Mouse (Mus musculus) MEL (cell line): Measurements from ENCODE around the gene Card10.

ENCODE experiments used
- CHD2 ChIP-seq: IDR thresholded peaks from 2 replicates; pipeline ENCODE4 v1.6.1; 2011; ENCODE audit warnings: low read length, improper control_type of control experiment
- CTCF ChIP-seq, 3 experiments: IDR thresholded peaks in 2 of 3; conservative IDR thresholded peaks in 1 of 3; 2 replicates each; pipeline ENCODE4 v1.5.1; 2011 to 2012; ENCODE audit warnings: low read length in 3 of 3, low read depth in 2 of 3, mild to moderate bottlenecking in 2 of 3, improper control_type of control experiment in 1 of 3, inconsistent platforms in 1 of 3, mixed read lengths in 1 of 3, moderate library complexity in 1 of 3; ENCODE audit not compliant: control insufficient read depth in 1 of 3, insufficient read depth in 1 of 3, poor library complexity in 1 of 3, severe bottlenecking in 1 of 3
- E2F4 ChIP-seq: IDR thresholded peaks from 2 replicates; pipeline ENCODE4 v1.6.1; 2011; ENCODE audit warnings: low read depth, low read length, improper control_type of control experiment, borderline replicate concordance
- EP300 ChIP-seq, 2 experiments: IDR thresholded peaks; 2 replicates each; pipeline ENCODE4 v1.6.1; 2011; ENCODE audit warnings: improper control_type of control experiment in 2 of 2, low read length in 2 of 2, low read depth in 1 of 2, mild to moderate bottlenecking in 1 of 2
- GABPA ChIP-seq: IDR thresholded peaks from 2 replicates; pipeline ENCODE4 v1.6.1; 2012; ENCODE audit warnings: low read depth, mild to moderate bottlenecking, inconsistent platforms, low read length, improper control_type of control experiment, moderate library complexity
- MAFK ChIP-seq: IDR thresholded peaks from 2 replicates; pipeline ENCODE4 v1.6.1; 2011; ENCODE audit warnings: low read depth, mild to moderate bottlenecking, low read length, improper control_type of control experiment, borderline replicate concordance
- MAX ChIP-seq: IDR thresholded peaks from 2 replicates; pipeline ENCODE4 v1.6.1; 2011; ENCODE audit warnings: low read length, improper control_type of control experiment
- POLR2A ChIP-seq, 2 experiments: IDR thresholded peaks; 2 replicates each; pipeline ENCODE4 v1.6.1; 2011 to 2012; ENCODE audit warnings: low read length in 2 of 2, mild to moderate bottlenecking in 2 of 2, control low read depth in 1 of 2, improper control_type of control experiment in 1 of 2, low read depth in 1 of 2, moderate library complexity in 1 of 2; ENCODE audit not compliant: control insufficient read depth in 1 of 2, insufficient read depth in 1 of 2, poor library complexity in 1 of 2
- TCF12 ChIP-seq: IDR thresholded peaks from 2 replicates; pipeline ENCODE4 v1.6.1; 2014; ENCODE audit warnings: low read depth, mild to moderate bottlenecking, inconsistent platforms, low read length, improper control_type of control experiment, moderate library complexity
- ZC3H11A ChIP-seq: IDR thresholded peaks from 2 replicates; pipeline ENCODE4 v1.6.1; 2012; ENCODE audit warnings: low read depth, mild to moderate bottlenecking, inconsistent platforms, low read length, improper control_type of control experiment
- ZNF384 ChIP-seq: IDR thresholded peaks from 2 replicates; pipeline ENCODE4 v1.6.1; 2012; ENCODE audit warnings: low read depth, mild to moderate bottlenecking, inconsistent platforms, low read length, improper control_type of control experiment

GRCm38 (mm10) chr15:78752991-78753390 is 49.9 kb downstream of the Card10 start:
- TF ChIP-seq GABPA (no peak), EP300 (IDR thresholded peaks at IDR 0.05; ENCODE audit: low read depth in 1 of 2, low read length in 2 of 2) (no peak), POLR2A (IDR thresholded peaks at IDR 0.05; ENCODE audit: control insufficient read depth in 1 of 2, insufficient read depth in 1 of 2, low read depth in 1 of 2, low read length in 2 of 2, poor library complexity in 1 of 2) (no peak), ZNF384 (no peak), CTCF (IDR thresholded peaks at IDR 0.05 in 2 of 3, conservative IDR thresholded peaks at IDR 0.05 in 1 of 3; ENCODE audit: control insufficient read depth in 1 of 3, insufficient read depth in 1 of 3, low read depth in 2 of 3, low read length in 3 of 3, poor library complexity in 1 of 3, severe bottlenecking in 1 of 3) (no peak), MAFK (no peak), ZC3H11A (no peak), TCF12 (no peak), CHD2 (no peak), MAX (no peak), E2F4 (no peak)
